Mouse (Mus musculus) right cerebral cortex, adult 18-20 months (tissue): Measurements from ENCODE around the gene Etv5.
A peak's percentile ranks its signal among the peaks of the same experiment; 100 is the strongest.

ENCODE experiments used
- DNase-seq: peaks from one replicate; pipeline ENCODE4 v3.0.0; 2022; ENCODE audit warnings: mixed read lengths

The Etv5 gene

DNA sequence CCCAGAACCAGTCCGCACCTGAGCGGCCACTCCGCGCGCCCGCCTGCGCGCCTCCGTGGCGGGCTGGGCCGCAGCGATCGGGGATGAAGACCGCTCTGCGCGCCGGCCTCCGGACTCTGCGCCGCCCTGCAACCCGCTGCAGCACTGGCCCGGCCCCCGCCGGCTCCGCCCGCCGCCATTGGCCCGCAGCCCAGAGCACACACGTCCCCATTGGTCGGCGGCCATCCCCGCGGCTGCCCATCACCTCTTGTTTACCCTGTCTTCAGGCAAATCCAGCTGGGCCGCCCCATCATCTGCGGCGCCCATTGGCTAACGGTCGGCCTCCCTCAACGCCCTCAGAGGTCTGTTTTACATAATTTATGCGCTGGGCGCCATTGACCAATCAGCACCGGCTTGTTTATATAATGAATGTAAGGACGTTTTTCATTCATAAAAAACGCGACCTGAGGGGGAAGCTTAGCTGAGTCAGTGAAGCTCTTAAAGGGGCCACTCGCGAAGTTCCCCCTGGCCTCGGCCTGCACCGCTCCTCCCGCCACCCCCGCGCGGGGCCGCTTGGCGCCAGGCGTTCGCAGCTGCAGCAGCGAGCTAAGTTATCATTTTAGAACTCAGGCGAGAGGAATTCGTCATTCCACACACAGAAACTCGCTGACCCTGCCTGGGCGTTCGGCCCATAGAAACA lies at the start of gene Etv5:
Gene Etv5, minus strand, starts transcription at position 221 of the 679 bp plus-strand sequence.
- DNase-seq, result peak; percentile 100

DNA sequence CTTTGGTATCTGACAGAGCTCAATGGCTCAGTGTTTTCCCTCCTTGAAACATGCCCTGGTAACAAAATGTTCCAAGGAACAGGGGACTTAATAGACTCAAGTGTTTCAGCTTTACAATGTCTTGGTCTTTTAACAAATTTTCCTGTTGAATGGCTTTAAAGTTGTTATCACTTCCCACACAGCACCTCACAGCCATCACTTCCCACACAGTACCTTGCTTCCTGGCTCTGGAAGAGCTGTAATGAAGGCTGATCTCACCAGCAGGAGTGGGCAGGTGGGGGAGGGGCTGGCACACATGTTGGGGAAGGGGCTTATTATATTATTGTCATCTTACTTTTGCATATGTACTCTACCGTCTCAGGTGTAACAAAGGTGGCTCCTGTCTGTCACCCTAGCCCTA lies 44.4 kb upstream of the Etv5 start:
- peak; percentile 63 for DNase-seq

DNA sequence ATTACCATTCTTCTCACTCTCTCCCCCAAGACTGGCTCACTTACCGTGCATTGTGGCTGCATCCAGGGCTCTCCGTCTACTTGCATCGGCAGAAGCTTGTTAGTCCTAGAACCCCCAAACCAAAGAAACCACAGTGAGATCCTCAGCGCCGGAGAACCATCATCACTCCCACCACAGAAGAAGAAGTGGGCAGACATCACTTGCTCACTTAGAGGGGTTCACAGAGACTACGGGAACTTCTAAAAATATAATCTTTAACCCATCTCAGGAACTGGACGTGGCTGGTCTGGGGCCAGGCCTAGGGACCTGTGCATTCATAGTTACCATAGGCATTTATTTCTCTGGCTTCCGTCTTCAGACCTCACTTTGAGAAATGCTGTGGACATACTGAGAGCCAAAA lies 39.8 kb upstream of the Etv5 start:
- DNase-seq, result no peak

DNA sequence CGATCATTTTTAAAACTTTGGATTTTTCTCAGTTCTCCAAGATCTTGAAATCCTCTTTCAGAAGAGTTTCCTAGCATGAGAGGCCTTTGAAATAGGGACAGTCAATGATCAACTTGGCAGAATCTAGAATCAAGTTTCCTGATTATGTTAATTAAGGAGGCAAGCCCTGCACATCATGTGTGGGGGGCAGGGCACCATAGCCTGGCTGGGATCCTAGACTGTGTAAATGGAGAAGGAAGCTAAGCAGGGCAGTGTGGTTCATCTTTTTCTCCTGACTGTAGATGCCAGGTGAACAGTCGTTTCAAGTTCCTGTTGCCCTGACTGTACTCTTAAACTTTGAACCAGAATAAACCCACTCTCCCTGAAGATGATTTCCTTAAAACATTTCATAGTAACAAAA lies 32.2 kb upstream of the Etv5 start:
- no peak for DNase-seq

DNA sequence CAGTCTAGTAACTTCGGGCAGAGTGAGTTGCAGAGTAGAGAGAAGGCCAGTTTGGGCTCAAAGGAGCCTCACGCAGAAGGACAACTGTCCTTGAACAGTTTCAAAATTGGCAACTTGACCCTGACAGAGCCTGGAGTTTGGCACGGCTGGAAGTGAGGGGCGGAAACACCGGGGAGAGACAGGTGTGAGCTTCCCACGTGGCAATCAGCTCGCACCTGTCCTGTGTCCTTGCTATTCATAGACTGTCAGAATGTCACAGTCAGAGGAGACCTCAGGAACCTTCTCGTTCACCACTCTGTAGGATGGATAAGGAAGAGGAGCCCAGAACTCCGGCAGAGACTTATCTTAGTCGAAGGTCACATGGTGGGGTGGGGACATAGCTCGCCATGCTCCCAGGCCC lies 29.9 kb upstream of the Etv5 start:
- DNase-seq, result no peak

DNA sequence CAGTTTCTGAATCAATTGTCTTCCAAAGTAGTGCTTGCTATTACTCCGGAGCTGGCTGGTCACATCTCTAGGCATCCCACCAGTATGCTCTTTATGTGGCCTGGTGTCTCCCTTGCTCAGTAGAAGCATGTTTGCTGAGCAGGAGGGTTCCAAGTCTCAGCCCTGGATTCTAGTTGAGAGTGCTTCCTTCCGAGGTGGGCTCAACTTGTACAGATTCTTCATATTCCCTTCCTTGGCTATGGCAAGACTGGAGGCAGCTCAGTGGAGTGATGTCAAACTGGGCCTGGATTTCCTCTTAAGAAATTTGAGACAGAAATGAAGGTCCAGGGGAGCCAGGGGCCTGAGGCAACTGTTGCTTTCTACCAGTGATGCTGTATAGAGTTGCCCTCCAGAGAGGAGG lies 27.6 kb upstream of the Etv5 start:
- no peak for DNase-seq

DNA sequence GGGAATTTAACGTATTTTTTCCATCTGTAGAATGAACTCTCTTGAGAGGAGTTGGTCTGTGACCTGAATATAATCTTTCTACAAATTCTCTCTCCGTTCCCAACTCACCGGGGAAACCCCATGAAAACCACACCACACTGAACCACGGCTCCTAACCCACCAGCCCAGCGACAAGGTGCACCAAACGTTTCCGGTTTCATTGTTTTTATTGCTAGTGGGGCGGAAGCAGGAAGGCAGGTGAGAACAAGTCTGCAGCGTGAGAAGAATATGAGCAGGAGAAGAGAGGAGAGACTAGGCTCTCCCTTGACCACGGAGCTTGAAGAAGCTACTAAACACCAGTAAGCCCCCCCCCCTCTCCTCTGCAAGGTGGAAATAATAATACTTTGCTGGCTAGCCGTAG lies 26.9 kb upstream of the Etv5 start:
- DNase-seq, result no peak

DNA sequence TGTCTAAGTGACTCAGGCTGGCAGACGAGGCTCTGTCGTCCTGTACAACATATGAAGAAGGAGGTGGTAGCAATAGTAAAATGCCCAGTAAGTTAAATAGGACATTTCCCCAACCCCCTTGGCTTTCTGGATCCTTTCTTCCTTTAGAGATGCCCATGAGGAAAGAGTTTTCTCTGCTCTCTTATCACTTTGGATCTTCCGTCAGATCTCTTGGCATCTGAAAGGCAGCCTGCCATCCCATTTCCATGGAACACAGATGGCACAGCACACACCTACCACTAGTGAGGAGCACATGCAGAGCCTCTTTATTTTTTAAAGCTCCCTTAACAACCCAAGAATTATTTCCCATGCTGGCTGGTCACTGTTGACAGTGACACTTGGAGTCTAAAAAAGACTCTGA lies 22.7 kb upstream of the Etv5 start:
- peak; percentile 45 for DNase-seq

DNA sequence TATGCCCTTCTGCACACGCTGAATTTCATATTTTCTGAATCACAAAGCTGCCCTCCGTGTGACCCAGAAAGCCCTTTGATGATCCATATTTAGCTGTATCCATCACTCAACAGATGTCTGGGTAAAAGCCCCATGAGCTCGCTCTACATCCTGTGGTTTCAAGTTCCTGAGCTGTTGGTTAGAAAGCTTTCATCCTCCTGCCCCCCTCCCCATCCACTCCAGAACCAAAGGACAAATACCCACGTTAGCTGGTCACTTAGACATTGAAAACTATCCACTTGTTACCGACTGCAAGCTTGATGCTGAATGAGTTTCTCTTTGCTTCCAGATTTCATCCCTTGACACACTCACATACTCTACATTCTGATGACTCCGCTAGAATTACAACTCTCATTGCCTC lies 22.2 kb upstream of the Etv5 start:
- no peak for DNase-seq

DNA sequence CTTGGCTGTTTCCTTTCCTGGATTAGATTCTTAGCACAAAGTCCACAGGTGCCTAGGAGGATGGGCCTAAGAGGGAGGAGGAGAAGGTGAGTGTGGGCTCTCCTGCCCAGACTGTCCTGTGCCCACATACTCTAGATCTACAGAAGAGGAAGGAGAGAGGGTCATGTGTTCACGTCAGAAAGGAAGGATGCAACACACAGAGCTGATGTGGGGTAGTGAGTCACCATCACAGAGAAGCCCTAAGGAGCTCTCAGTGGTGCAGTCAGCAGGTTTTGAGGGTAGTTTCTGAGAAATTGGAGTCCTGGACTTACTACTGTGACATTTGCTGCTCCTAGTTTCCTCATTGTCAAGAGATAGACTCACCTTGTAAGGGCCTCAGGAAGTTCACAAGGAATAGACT lies 21.4 kb upstream of the Etv5 start:
- DNase-seq, result no peak

DNA sequence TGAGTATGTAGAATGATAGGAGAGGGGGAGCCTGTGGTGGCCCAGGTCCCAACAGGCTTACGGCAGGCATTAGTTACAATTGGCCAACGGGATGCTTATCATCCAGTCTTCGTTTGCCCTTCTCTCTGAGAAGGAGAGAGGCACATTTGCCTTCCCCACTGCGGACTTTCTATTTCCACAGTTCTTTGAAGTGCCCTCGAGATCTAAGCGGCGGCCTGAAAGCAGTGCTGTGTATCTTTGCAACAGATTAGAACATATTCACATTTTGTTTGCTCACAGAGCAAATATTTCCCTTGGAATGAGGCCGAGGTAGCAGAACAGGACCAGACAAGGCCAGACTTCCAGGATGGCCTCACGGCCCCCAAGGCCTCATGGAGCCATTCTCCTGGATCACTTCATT lies 12.6 kb upstream of the Etv5 start:
- DNase-seq, result no peak

DNA sequence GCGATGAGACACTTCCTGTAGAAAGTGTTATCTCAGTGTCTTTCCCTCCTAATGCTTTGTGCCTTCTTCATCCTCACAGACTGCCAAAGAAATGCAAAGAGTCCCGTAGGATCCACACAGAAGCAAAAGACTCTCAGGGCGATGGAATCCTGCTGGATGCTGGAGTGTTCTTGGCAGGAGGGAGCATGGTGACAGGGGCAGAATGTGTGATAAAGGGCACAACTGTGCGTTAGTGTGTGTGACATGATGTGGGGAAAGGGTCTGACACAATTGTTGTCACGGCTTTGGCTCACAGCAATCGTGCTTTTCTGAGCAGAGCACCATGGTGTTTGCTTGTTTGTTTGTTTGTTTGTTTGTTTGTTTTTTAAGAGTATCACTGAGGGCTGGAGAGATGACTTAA lies 8.6 kb upstream of the Etv5 start:
- DNase-seq, result no peak

DNA sequence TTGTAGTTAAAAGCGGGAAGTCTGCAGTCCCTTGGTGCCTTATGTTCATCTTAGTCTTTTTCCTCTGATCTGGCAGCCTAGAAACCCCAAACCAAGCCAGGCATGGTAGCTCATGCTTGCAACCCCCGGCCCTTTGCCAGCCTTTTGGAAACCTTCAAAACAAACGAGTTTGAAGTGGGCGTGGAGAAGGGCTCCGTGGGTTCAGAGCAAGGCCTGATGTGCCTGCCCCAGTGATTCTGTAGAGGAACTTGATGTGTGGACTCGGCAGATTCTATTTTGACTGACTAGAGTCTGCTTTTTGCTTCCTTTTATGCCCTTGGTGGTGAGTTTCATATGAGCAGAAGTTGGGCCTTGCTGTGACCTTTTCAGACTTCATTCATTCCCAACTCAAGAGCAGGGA lies 5.3 kb upstream of the Etv5 start:
- no peak for DNase-seq

DNA sequence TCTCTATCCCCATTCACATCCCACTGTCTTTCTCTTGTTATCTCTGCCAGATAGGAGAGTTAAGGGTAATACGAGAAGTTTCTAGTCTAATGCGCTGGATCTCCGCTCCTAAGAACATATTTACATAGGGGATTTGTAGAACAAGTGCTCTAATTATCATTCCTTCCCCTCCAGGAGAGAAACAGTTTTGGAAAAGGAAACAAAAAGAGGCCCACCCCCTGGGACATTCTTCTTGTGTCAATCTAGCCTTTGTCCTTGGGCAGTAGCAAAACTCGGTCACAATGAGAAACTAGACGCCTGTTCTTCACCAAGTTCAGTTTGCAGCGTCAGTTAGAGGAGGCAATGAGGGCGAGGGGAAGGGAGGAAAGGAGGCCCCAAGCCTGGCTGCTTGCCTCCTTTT lies 2.7 kb upstream of the Etv5 start:
- no peak for DNase-seq

DNA sequence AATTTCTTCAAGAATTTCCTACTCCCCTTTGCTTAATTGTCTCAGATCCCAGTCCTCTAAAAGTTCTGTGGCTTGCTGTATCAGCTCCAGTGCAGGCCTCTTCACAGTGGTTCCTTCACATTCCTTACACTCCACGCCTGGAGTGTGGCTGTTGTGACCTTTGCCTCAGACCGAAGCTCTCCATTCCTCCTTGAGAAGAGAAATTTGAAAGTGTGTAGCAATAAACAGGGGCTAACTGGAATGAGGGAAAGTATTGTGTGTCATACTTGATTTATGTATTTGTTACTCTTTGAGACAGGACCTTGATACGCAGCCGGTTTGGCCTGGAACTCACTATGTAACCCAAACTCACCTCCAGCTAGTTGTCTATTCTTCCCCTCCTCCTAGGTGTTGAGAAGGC lies 1.8 kb upstream of the Etv5 start:
- no peak for DNase-seq

DNA sequence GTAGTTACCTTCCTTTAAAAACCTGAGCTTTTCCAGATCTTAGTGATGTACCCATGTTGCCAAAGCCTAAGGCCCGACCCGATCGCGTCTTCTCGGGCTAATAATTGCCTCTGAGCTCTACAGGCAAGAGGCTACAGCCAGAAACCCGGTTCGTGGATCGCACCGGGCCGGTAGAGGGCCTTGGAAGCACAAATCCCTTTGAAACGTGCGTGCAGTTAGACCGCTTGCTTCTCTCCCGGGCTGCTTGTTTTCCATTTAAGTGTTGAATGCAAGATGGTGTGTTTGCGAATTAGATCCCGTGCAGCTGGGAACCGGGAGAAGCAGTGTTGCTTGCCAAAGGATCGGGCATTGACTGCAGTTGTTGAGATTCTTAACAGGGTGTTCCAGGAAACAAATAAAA lies 750 bp upstream of the Etv5 start:
- DNase-seq, result peak; percentile 71

DNA sequence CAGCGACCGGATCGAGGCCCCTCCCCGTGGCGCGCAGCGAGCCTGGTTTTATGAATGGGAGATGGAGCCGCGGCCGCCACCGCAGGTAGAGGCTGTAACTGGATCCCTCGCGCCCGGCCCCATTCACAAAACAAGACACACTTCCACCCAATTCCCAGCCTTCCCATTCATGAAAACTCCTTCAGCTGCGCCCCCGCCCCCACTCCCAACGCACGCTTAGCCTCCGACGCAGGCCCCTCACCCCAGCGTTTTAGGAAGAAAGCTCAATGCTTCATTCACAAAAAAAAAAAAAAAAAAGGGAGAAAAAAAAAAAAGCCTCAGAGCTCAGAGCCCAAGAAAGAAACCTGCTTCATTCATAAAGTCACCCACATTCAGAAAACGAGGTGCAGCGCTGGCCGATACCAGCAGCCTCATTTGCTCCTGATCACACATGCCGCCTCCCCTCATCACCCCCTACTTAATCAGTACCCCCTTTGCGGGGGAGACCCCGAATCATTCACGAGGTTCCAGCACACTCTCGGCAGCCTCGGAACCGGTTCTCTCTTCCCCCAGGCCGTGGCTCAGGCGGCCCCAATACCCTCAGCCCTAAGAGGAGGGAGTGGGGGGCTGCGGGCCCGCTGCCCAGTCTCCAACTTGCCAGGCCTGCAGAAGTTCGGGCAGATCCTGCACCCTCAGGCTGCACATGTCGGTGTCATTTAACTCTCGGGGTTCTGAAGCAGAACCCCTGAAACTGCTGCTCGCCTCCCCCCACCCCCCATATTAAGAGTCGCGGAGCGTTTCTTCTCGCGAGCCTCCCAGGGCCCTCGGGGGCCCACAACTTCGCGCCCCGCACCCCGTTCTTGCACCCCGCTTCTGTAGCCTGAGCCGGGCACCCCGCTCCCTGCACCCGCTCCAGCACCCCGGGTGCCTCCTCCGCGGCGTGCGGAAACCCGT lies 812 bp downstream of the Etv5 start:
- DNase-seq, result peak; percentile 83

DNA sequence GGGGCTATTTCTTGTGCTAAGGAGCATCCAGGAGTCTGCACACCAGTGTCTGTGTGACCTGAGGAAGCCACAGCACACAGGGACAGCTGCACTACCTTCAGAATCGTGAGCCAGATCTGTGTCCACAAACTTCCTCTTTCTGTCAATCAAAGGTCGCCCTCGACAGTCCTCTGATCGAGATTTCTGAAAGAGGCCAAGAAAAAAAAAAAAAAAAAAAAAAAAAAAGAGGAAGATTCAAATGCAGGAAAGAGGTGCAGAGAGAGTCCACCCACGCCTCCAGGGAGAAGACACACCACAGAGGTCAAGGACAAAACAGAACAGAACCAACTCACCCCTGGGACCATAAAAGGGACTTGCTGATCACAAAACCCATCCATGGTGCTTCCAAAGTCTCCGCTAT lies 3.4 kb downstream of the Etv5 start:
- no peak for DNase-seq

DNA sequence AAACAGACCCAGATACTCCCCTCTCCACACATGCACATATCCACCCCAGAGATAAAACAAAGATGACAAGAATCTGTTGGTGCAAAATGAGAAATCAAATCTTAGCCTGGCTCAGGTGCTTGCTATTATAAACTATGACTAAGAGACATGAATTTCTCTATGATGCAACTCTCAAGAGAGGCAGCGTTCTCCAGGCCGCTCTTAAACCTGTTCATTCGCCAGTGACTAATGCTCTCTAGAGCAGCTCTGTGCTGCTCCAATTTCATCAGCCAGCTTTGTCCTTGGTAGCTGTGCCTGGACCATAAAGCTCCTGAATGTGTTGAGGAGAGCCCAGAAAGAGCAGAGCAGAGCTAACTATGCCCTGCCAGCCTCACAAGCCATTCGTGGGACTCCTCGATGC lies 5.0 kb downstream of the Etv5 start:
- peak; percentile 38 for DNase-seq

DNA sequence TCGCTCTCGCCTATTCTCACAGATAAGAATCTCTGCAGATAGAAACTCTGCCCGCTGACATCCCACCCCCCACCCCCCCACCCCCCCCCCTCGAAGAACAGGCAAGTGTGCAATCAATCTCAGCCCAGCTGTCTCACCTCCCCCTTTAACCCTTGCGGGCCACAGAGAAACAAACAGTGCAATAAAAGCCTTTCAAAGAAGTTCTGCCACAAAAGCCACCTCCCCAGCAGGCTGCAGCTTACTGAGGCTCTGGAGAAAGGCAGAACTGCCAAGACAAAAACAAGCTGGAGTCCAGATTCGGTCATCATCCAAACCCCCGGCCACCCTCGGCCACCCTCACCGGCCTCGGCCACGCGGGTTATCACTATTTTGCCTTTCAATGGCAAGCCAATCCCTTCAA lies 5.6 kb downstream of the Etv5 start:
- no peak for DNase-seq

DNA sequence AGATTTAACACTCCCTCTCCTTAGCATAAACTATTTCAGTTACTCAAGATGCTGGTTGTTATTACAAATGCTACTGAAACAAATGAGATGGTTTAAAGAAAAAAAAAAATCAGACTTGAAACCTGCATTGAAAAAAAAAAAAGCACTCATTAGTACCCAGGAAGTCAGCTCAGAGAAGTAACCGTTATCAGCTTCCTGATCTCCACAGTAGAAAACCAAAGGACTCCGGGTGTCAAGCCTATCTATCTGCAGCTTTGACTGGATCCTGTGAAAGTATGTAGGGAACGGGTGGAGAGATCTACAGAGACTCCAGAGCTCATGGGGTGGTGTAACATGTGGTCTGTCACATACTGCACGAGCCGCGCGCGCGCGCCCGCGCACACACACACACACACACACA lies 7.7 kb downstream of the Etv5 start:
- DNase-seq, result no peak

DNA sequence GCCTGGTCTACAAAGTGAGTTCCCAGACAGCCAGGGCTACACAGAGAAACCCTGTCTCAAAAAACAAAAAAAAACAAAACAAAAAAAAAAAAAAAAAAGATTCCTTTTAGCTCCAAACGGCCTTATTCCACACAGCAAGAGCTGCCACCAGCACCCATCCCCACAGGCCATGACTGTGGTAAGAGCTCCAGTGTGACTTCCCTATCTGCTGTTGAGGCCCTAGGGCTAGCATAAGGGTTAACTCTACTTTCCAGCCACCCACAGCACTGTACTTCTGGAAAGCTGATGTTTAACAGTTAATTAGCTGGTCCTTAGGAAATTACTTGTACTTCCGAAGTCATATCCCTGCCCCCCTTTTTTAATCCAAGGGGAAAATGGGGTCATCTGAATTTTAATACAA lies 8.2 kb downstream of the Etv5 start:
- no peak for DNase-seq

DNA sequence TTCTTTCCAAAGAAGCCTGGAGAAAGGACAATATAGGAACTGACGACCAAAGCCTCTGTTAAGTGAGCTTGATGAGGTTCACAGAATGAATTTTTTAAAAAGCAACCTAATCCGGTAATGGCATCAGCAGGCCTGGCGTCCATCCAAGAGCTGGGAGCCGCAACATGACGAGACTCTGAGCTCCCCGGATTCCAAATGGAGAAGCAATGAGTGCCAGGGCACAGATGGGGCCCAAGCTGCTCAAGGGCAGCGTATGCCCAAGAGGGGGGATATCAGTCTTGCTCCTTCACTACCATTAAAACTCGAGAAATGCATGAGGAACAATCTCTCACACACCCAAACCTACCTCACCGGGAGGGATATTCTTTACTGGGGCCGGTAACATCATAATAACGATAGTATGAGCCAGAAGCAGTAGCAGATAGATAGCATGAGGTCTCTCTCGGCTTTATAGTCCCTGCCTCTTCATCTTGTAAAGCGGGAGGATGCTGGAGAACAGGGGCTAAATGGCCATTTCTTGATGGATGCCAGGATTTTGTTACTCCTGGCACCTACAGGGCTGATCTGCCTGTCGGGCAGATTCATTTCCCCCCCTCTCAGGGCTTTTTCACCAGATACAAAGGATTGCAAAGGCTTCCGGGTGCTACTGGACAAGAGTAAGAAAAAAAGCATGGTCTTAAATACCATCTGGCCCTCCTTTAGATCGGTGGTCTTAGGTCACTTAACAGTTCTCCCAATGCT lies 9.1 kb downstream of the Etv5 start:
- DNase-seq, result peak; percentile 75

DNA sequence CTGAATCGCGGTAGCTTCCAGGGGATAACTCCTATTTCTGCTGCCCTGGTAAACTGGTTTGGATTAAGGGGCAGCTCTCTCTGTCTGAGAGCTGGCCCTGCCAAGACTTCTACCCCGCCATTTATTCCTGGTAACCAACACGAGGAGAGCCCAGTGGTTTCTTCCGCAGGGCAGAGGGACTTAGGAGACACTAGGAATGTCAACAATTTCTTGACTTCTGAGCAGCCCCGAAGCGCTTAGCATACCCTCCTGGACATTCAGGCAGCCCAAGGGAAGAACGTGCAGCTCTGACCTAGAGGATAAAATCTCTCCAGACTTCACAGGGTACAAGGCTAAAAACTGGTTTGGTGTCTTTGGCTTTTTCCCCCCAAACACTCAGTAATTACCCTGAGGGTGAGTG lies 10.1 kb downstream of the Etv5 start:
- DNase-seq, result no peak
